Mouse (Mus musculus) megakaryocyte progenitor cell, adult 5-6 weeks (primary cell): ENCODE measurements at regions not wholly inside any gene's neighbourhood (a gene's known extent, or its start where the extent isn't known, plus 50 kb on each side); places are given as distances from the start of the nearest gene placed in this dataset.
A peak's percentile ranks its signal among the peaks of the same experiment; 100 is the strongest.
"Not testable (repeated sequence)": the region's sequence is repeated elsewhere in the genome, so short reads cannot be mapped to it uniquely, and the experiment has no call there.

ENCODE experiments used
- ATAC-seq: replicated peaks from 2 replicates; pipeline ENCODE4 v1.8.0; 2016; ENCODE audit warnings: mild to moderate bottlenecking, moderate TSS enrichment, inconsistent platforms; ENCODE audit not compliant: poor library complexity

- ATAC-seq: not testable (repeated sequence)
Observed at GRCm38 (mm10) chr1:184669173-184669572, 63.2 kb downstream of the Hlx start.

- ATAC-seq: no peak
Observed at GRCm38 (mm10) chr1:184668428-184668827, 64.0 kb downstream of the Hlx start.

GRCm38 (mm10) chr1:184668022-184668421 lies 64.4 kb downstream of the Hlx start:
- ATAC-seq: no peak

GRCm38 (mm10) chr1:184665243-184665642 lies 67.2 kb downstream of the Hlx start:
- peak; percentile 95 for ATAC-seq

- ATAC-seq: no peak
Observed at GRCm38 (mm10) chr1:184664098-184664375, 68.4 kb downstream of the Hlx start.

DNA sequence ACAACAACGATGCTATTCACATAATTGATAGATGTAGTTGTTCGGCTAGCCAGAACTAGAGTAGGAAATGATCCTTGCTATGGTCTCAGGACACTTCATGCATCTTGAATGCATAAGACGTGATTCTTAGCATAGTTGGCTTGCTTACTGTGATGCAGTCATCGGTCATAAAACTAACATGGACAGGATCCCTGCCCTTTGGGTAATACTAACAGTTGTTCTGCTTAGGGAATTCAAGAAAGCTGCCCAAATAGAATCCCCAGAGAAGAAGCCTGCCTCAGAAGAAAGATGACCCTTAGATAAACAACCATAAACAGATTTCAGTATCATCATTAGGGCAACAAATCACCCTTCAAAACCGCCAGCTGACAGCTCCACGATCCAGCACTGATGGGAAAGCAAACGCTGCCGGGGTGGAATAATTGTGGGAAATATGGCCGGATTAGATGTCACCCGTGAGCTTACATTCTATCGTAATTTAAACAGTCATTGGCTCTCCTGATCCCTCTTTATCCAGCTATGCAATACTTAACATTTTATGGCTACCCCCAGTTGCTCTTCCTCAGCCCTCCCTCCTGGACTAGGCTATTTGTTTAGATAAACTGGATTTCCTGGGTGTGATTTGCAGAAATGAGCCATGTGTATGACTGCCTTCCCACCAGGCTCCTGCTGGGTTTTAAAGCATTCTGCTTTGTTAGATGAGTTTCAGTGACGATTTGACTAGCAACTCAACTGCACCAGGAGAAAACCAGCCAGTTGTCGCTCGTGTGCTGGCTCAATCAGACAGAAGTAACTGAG lies 68.9 kb downstream of the Hlx start:
- no peak for ATAC-seq

DNA sequence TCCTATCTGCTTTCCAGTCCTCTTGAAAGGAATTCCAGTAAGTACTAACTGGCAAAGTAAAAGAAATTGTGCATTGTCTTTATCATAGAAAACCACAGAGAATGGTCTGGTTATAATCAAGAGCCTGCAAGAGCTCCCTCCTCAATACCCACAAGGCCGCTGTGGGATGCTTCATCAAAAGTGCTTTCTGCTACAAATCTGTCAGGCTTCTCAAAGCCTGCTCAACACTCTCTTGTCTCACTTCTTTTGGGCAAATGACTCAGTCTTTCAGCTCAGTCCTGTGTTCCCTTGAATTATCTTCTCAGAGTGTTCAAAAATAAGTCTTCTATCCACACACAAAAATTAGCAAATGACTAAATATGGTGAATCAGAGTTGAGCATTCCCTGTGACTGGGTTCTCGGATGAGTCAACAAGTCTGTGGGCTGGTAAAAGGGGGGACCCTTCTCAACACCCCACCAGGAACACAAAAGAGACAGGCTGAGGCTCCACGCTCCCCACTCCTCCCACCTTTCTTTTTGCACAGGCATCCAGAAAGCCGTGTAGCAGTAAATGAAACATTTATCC lies 81.8 kb downstream of the Hlx start:
- ATAC-seq: no peak

GRCm38 (mm10) chr1:184647920-184648540 lies 84.4 kb downstream of the Hlx start:
- ATAC-seq: peak; percentile 47

DNA sequence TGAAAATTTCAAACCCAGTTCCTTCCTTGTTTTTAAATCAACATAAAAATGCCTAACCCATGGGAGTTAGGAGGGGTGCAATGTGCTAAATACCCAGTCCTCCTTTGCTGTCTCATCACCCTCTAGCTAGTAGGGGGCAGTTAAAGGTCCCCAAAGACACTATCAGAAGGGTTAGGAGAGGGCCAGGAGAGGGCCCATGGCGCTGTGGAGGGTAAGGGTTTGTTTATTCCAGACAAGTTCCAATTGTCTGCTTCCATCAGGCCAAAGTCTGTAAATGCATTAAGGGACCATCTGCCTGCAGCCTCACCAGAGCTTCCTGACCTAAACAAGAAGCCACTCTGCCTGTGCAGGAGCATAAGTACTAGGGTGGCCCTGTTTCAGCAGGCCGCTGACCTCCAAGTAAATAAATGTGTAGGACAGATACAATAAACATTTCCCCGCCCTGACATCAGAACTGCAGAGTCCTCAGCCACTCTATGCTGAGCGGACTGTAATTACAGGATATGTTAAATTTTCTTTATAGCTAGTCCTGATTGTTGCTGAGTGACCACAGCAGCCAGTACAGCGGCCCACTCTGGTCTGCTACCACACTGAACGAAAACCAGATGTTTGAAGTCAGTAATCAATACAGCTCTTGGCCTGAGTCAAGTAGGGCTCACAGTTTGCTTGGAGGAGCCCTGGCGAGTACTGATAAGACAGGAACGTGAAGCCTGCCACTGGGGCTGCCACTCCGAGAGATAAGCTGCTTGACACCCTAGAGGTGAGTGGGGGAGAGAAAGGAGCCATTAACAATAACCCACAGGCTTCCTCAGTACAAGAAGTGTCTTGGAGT lies 87.4 kb downstream of the Hlx start:
- peak; percentile 93 for ATAC-seq

GRCm38 (mm10) chr1:184630695-184631475 lies 101.5 kb downstream of the Hlx start:
- ATAC-seq: no peak

DNA sequence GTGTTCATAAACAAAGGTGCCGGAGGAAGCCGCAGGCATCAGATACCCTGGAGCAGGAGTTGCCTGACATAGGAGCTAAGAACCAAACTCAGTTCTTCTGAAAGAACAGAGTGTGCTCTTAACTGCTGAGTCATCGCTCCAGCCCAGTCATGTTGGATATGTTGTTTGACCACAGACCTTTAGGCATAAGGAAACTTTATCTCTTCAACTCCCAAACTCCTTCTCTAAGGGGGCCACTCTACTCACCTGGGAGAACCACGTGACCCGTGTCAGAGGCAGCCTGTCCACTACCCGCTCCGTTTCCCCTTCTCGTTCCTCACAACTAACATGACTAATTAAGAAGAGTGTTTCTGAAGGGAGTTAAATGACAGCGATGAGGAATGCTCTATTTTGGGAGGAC lies 103.2 kb downstream of the Hlx start:
- ATAC-seq: peak; percentile 77

DNA sequence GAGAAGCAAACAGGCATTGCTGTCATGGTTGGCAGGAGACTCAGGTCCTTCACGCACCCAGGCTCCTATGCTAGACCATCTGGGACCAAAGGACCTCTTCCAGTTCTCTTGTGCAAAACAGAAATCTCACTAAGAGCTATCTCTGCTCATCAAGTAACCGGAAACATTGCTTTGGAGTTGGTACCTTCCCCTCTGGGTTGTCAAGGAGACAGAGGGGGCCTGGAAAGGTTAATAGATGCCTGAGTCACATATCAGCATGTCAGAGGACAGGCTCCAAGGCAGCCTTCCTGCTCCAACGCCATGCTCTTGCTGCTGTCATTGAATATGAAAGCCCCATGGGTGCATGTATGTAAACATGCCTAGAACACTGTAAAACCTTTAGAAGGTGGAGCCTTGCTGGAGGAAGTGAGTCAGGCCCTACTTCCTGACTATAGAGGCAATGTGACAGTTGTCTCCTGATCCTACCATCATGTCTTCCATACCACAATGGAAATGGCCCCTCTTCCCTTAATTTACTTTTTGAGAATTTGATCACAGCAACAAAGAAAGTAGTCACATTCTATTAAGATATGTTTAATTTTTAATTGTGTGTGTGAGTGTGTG lies 103.8 kb downstream of the Hlx start:
- ATAC-seq: peak; percentile 49; the same call in 1 of the 2 replicates

GRCm38 (mm10) chr1:184622462-184622861 lies 110.0 kb downstream of the Hlx start:
- peak; percentile 54 for ATAC-seq

GRCm38 (mm10) chr1:184621950-184622349 lies 110.5 kb downstream of the Hlx start:
- no peak; the same call in 1 of the 2 replicates for ATAC-seq

DNA sequence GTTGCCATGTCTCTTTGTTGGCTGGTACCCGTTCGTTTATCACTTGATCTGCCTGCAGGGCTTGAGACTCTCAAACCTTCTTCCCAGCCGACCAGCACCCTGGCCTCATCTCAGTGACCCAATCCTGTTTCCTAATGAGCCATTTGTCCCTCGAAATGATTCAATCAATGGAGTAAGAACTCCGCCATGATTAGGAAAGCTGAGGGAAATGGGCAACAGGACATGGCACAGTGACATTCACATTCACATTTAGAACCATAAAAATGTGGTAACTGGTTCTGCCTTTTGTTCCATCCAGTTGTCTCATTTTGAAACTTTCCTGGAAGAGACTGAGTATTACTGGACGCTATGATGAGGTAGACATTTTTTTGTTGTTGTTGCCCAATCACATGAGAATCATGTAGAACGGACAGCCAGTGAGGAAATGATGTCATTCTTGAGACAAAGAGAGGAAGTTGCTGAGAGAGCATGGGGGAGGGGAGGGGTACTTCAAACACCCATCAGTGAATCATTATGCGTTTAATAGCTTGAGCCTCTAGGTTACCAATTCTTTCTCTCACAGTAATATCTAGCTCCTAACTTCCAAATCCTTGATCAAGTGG lies 114.5 kb downstream of the Hlx start:
- ATAC-seq: peak; percentile 79

- no peak for ATAC-seq
Observed at GRCm38 (mm10) chr1:184615991-184616390, 116.4 kb downstream of the Hlx start.

- ATAC-seq: peak; percentile 42
Observed at GRCm38 (mm10) chr1:184614699-184615415, 117.6 kb downstream of the Hlx start.

DNA sequence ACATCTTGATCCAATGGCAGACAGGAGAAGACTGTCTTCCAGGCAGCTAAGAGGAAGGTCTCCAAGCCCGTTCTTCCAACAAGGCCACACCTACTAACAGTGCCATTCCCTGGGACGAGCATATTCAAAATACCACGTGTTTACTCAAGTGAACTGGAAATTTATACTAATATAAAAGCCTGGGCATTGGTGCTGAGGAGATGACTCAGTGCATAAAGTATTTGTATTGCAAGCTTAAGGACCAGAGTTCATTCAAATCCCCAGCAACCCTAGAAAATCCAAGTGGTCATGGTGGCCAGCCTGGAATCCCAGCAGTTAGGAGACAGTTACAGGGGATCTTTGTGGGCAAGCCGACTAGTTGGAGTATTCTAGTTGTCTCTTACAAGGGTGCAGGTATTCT lies 119.5 kb downstream of the Hlx start:
- ATAC-seq: no peak

GRCm38 (mm10) chr1:184608938-184609337 lies 123.5 kb downstream of the Hlx start:
- no peak for ATAC-seq
